Mouse (Mus musculus) adrenal gland, postnatal 4 days (tissue): ENCODE results near the gene Nxpe3. TPM values are rescaled to one million over a fixed set of nuclear protein-coding genes. Genes with fewer than 3 reads are reported as not detected.
"Not testable (repeated sequence)": the region's sequence is repeated elsewhere in the genome, so short reads cannot be mapped to it uniquely, and the experiment has no call there.

Source experiments
- DNase-seq, 2 experiments: peaks; one replicate each; pipeline ENCODE4 v3.0.0; 2021 to 2022; ENCODE audit warnings: low spot score in 2 of 2, mixed read lengths in 2 of 2
- total RNA-seq, 2 experiments: library from RNA; stranded (reverse); gene quantifications; 2 replicates each; pipeline ENCODE4 v1.2.3; 2021

Nxpe3 gene
- total RNA-seq, 2 experiments from 2014 or later: 2.5 to 3.0 TPM

- DNase-seq: no peak
These were observed 3.7 kb downstream of the Nxpe3 start for GRCm38 (mm10) chr16:55891346-55891745.

GRCm38 (mm10) chr16:55890346-55891136, 4.5 kb downstream of the Nxpe3 start:
- DNase-seq: no peak

GRCm38 (mm10) chr16:55889451-55889850, 5.6 kb downstream of the Nxpe3 start:
- DNase-seq: no peak

DNA sequence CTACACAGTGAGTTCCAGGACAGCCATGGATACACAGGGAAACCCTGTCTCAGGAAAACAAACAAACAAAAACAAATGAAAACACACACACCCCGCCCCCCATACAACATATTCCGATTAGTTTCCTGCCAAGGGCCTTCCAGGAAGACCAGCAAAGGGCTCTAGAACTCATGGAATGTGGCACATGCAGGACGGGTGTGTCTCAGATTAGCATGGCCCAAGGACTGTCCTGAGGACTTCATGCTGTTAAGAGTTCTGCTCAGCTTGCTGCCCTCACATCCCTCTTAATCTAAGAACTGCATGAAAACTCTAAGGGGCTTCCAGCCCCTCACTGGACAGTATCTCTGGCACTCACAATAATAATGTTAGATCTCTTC, 6.5 kb downstream of the Nxpe3 start:
- DNase-seq: no peak

- DNase-seq: no peak
These were observed 7.1 kb downstream of the Nxpe3 start for GRCm38 (mm10) chr16:55887814-55888583.

- DNase-seq: no peak
These were observed 10.8 kb downstream of the Nxpe3 start for GRCm38 (mm10) chr16:55884246-55884645.

- no peak for DNase-seq
These were observed 19.1 kb downstream of the Nxpe3 start for GRCm38 (mm10) chr16:55876025-55876424.

DNA sequence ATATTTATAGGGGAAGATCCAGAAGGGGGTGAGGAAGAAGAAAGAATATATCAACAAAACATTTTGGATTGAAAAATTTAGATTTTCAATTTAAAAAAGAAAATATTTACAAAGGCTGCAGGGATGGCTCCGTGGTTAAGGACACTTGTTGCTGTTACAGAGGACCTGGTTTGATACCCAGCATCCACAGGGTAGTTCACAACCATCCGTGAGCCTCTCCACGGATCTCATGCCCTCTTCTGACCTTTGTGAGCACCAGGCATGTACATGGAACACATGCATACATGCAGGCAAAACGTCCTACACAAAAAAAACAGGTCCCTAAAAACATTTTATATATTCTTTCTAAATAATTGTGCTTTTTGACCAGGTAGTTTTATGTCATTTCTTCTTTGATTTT, 31.3 kb downstream of the Nxpe3 start:
- DNase-seq: no peak

GRCm38 (mm10) chr16:55863149-55863815, 31.8 kb downstream of the Nxpe3 start:
- DNase-seq: peak; percentile 12 to 43

- DNase-seq: no peak
These were observed 34.0 kb downstream of the Nxpe3 start for GRCm38 (mm10) chr16:55861104-55861503.

GRCm38 (mm10) chr16:55859421-55859820, 35.7 kb downstream of the Nxpe3 start:
- DNase-seq: not testable (repeated sequence)

- DNase-seq: peak; percentile 14 to 25
These were observed 36.6 kb downstream of the Nxpe3 start for GRCm38 (mm10) chr16:55858465-55858864.

GRCm38 (mm10) chr16:55852943-55853727, 42.0 kb downstream of the Nxpe3 start:
- DNase-seq: peak; percentile 22 to 49

- no peak for DNase-seq
These were observed 42.6 kb downstream of the Nxpe3 start for GRCm38 (mm10) chr16:55852515-55852914.

DNA sequence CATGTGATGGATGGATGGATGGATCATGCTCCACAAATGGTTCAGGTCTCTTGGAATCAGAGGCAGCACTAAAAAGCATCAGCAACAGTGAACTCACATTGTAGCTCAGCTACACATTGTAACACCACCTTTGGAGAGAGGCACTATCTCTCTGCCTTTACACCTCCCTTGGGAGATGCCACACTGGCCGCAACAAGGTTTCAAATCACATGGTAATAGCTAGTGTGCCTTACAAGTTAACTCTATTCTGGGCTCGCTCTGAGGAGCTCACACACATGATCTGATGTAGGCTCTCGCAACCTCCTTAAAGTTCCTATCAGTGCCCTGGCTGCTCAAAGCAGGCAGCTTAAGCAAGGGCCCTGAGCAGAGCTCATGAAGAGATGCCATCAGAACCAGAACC, 44.6 kb downstream of the Nxpe3 start:
- DNase-seq: no peak

DNA sequence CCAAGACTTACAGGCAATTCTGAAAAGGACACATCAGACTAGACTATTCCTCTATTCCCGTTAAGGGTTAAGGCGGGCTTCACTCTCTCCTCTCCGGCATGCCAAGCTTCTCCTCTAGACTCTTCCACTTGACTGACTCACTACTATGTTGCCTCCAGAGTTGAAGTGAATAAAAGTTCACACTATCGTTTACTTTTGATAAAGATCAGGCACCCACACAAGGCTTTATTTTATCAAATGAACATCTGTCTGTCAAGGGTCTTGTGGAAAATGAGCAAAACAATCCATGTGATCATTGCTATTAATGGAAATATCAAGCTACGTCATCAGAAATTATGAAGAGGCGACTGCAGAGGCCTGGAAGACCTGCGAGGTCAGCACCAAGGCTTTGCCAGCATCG, 47.4 kb downstream of the Nxpe3 start:
- no peak for DNase-seq

GRCm38 (mm10) chr16:55844847-55845246, 50.2 kb downstream of the Nxpe3 start:
- no peak for DNase-seq

- DNase-seq: no peak
These were observed 51.2 kb downstream of the Nxpe3 start for GRCm38 (mm10) chr16:55843919-55844318.

- DNase-seq: no peak
These were observed 52.0 kb downstream of the Nxpe3 start for GRCm38 (mm10) chr16:55843134-55843533.

DNA sequence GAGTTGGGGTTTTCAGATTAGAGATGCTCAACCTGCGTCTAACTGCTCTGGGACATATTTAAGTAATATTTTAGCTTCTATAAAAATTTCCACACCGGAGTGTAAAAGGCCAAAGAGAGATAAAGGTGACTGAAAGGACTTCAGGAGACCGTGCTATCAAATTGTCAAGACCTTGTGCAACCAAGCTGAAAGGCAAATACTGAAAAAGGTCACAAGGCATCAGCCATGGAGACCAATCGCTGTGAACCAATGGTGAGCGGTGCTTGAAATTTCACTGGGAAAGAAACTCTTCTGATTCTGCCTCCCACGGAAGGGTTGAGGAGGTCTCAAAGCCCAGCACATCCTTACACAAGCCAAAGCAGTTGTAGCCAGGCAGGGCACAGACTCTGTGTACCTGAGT, 53.6 kb downstream of the Nxpe3 start:
- no peak for DNase-seq
